Mouse (Mus musculus): Measurements from ENCODE around the gene Gapvd1.

The Gapvd1 gene

GRCm38 (mm10) chr2:34711904-34712303 lies 43.1 kb downstream of the Gapvd1 start:
- DNase-seq (ENCODE audit: extremely low spot score): no peak

GRCm38 (mm10) chr2:34708675-34709074 lies 46.4 kb downstream of the Gapvd1 start:
- no peak for DNase-seq (ENCODE audit: extremely low spot score)

GRCm38 (mm10) chr2:34696592-34696991 lies 58.4 kb downstream of the Gapvd1 start:
- DNase-seq (ENCODE audit: extremely low spot score): no peak

GRCm38 (mm10) chr2:34692861-34693260 lies 62.2 kb downstream of the Gapvd1 start:
- DNase-seq (ENCODE audit: extremely low spot score): no peak

- DNase-seq (ENCODE audit: extremely low spot score): no peak
Measured at GRCm38 (mm10) chr2:34684076-34684870, 70.8 kb downstream of the Gapvd1 start.

- no peak for DNase-seq (ENCODE audit: extremely low spot score)
Measured at GRCm38 (mm10) chr2:34677976-34678375, 77.1 kb downstream of the Gapvd1 start.

- DNase-seq (ENCODE audit: extremely low spot score): no peak
Measured at GRCm38 (mm10) chr2:34677061-34677460, 78.0 kb downstream of the Gapvd1 start.

- DNase-seq (ENCODE audit: extremely low spot score): no peak
Measured at GRCm38 (mm10) chr2:34673846-34674245, 81.2 kb downstream of the Gapvd1 start.

- peak; percentile 66 for DNase-seq (ENCODE audit: extremely low spot score)
Measured at GRCm38 (mm10) chr2:34671385-34672026, 83.5 kb downstream of the Gapvd1 start.

- DNase-seq (ENCODE audit: extremely low spot score): no peak
Measured at GRCm38 (mm10) chr2:34670470-34670869, 84.6 kb downstream of the Gapvd1 start.

GRCm38 (mm10) chr2:34669203-34669746 lies 85.8 kb downstream of the Gapvd1 start:
- no peak for DNase-seq (ENCODE audit: extremely low spot score)

GRCm38 (mm10) chr2:34668440-34669191 lies 86.4 kb downstream of the Gapvd1 start:
- DNase-seq (ENCODE audit: extremely low spot score): no peak

- DNase-seq (ENCODE audit: extremely low spot score): no peak
Measured at GRCm38 (mm10) chr2:34667820-34668219, 87.2 kb downstream of the Gapvd1 start.

GRCm38 (mm10) chr2:34647410-34647809 lies 107.6 kb downstream of the Gapvd1 start:
- DNase-seq (ENCODE audit: extremely low spot score): no peak

- no peak for DNase-seq (ENCODE audit: extremely low spot score)
Measured at GRCm38 (mm10) chr2:34646541-34646865, 108.5 kb downstream of the Gapvd1 start.

GRCm38 (mm10) chr2:34645851-34646540 lies 109.0 kb downstream of the Gapvd1 start:
- peak; percentile 86 for DNase-seq (ENCODE audit: extremely low spot score)

GRCm38 (mm10) chr2:34644571-34645526 lies 110.2 kb downstream of the Gapvd1 start:
- DNase-seq (ENCODE audit: extremely low spot score): peak; percentile 45

- DNase-seq (ENCODE audit: extremely low spot score): no peak
Measured at GRCm38 (mm10) chr2:34642351-34642750, 112.7 kb downstream of the Gapvd1 start.

GRCm38 (mm10) chr2:34639725-34640124 lies 115.3 kb downstream of the Gapvd1 start:
- no peak for DNase-seq (ENCODE audit: extremely low spot score)

GRCm38 (mm10) chr2:34638955-34639650 lies 115.9 kb downstream of the Gapvd1 start:
- DNase-seq (ENCODE audit: extremely low spot score): peak; percentile 86
